Mouse (Mus musculus) megakaryocyte, embryonic 14.5 days (primary cell): ENCODE measurements around the gene Fbxo47.

ENCODE experiments used
- FLI1 ChIP-seq: IDR thresholded peaks from 2 replicates; pipeline ENCODE4 v1.6.1; 2012; ENCODE audit warnings: low read length, inconsistent platforms, mixed read lengths
- GATA1 ChIP-seq: IDR thresholded peaks from 3 replicates; pipeline ENCODE4 v1.6.1; 2012; ENCODE audit warnings: mixed read lengths, low read length, inconsistent platforms, borderline replicate concordance

GRCm38 (mm10) chr11:97826414-97826813 is 57.5 kb downstream of the Fbxo47 start:
- TF ChIP-seq GATA1, result no peak
- no peak for TF ChIP-seq FLI1
